Mouse (Mus musculus) naive thymus-derived CD4-positive, alpha-beta T cell, adult 2 months (primary cell): ENCODE measurements at regions not wholly inside any gene's neighbourhood (a gene's known extent, or its start where the extent isn't known, plus 50 kb on each side); places are given as distances from the start of the nearest gene placed in this dataset.

ENCODE experiments used
- DNase-seq: peaks from one replicate; pipeline ENCODE4 v3.0.0-alpha.2; 2011; ENCODE audit warnings: low read depth

- DNase-seq, result no peak
These were observed 60.2 kb upstream of the Gm10295 start for GRCm38 (mm10) chr7:71411293-71412011.

- no peak for DNase-seq
These were observed 58.6 kb upstream of the Gm10295 start for GRCm38 (mm10) chr7:71409903-71410302.

- DNase-seq, result no peak
These were observed 57.8 kb upstream of the Gm10295 start for GRCm38 (mm10) chr7:71409061-71409460.

- DNase-seq, result no peak
These were observed 55.0 kb upstream of the Gm10295 start for GRCm38 (mm10) chr7:71406283-71406682.
